Mouse (Mus musculus): Measurements from ENCODE around the gene 5730596B20Rik.

DNA sequence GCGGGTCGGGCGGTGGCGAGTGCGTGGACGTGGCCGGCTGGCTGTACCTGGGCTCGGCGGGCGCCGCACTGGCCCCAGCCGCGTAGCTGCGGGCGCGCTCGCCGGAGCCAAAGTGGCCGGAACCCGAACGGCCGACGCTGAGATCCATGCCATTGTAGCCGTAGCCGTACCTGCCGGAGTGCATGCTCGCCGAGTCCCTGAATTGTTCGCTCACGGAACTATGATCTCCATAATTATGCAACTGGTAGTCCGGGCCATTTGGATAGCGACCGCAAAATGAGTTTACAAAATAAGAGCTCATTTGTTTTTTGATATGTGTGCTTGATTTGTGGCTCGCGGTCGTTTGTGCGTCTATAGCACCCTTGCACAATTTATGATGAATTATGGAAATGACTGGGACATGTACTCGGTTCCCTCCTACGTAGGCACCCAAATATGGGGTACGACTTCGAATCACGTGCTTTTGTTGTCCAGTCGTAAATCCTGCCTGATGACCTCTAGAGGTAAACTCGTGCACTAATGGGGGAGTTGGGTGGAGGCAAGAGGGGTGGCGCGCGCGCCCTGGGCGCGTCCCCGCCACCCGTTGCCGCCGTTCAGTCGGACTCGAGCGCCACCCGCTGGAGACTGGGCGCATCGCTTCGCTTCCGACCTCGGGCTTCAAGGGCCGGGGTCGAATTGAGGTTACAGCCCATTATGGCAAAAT lies 26.9 kb downstream of the 5730596B20Rik start, which contains the start of gene Hoxa5:
- TF ChIP-seq TAL1 (IDR thresholded peaks at IDR 0.05; ENCODE audit: low read length), result no peak
- TF ChIP-seq GATA1 (IDR thresholded peaks at IDR 0.05; ENCODE audit: low read length), result no peak

Data from erythroblast, embryonic 14.5 days (primary cell).